Mouse (Mus musculus) midbrain, embryonic 15.5 days (tissue): Measurements from ENCODE around the gene Zc3h18. TPM values are rescaled to one million over a fixed set of nuclear protein-coding genes. Genes with fewer than 3 reads are reported as not detected.

ENCODE experiments used
- ATAC-seq: fragments of 200-750 bp; cut with Nextera tagmentation; replicated peaks from 2 replicates; pipeline ENCODE4 v1.8.0; 2017; ENCODE audit warnings: moderate TSS enrichment
- H3K27ac ChIP-seq: fragments of 300-500 bp; sonication (generic); 2 replicates; pipeline ENCODE4 v1.5.1; 2015; ENCODE audit warnings: mild to moderate bottlenecking, inconsistent platforms
- H3K27me3 ChIP-seq: fragments of 300-500 bp; sonication (generic); replicated peaks from 2 replicates; pipeline ENCODE4 v1.6.1; 2015; ENCODE audit warnings: inconsistent platforms
- H3K36me3 ChIP-seq: fragments of 300-500 bp; sonication (generic); replicated peaks from 2 replicates; pipeline ENCODE4 v1.6.1; 2015; ENCODE audit warnings: inconsistent platforms
- H3K4me1 ChIP-seq: fragments of 300-500 bp; sonication (generic); 2 replicates; pipeline ENCODE4 v1.6.1; 2015; ENCODE audit warnings: inconsistent platforms
- H3K4me2 ChIP-seq: fragments of 300-500 bp; sonication (generic); 2 replicates; pipeline ENCODE4 v1.6.1; 2015; ENCODE audit warnings: inconsistent platforms, mild to moderate bottlenecking, moderate library complexity
- H3K4me3 ChIP-seq: fragments of 300-500 bp; sonication (generic); 2 replicates; pipeline ENCODE4 v1.5.1; 2015; ENCODE audit warnings: mild to moderate bottlenecking, inconsistent platforms
- H3K9ac ChIP-seq: fragments of 300-500 bp; sonication (generic); 2 replicates; pipeline ENCODE4 v1.6.1; 2015; ENCODE audit warnings: mild to moderate bottlenecking, inconsistent platforms
- H3K9me3 ChIP-seq: fragments of 300-500 bp; sonication (generic); 2 replicates; pipeline ENCODE4 v1.6.1; 2016; ENCODE audit warnings: inconsistent platforms
- WGBS: fragments of 180-500 bp; shearing (Covaris S2); methylation state at CpG from one replicate; pipeline ENCODE4 v1.1.7; 2015; ENCODE audit warnings: mixed read lengths; 5-methylcytosine and 5-hydroxymethylcytosine counted together
- polyA plus RNA-seq: library from polyadenylated mRNA; unstranded; fragments of >200 nt; fragmentation: Nextera tagmentation; extraction: Ambion mirVana; gene quantifications from 2 replicates; pipeline ENCODE4 v1.2.1, GENCODE M21; 2015

Zc3h18 gene
- polyA plus RNA-seq, 1 experiment from 2014 or later: 38.9 TPM

DNA sequence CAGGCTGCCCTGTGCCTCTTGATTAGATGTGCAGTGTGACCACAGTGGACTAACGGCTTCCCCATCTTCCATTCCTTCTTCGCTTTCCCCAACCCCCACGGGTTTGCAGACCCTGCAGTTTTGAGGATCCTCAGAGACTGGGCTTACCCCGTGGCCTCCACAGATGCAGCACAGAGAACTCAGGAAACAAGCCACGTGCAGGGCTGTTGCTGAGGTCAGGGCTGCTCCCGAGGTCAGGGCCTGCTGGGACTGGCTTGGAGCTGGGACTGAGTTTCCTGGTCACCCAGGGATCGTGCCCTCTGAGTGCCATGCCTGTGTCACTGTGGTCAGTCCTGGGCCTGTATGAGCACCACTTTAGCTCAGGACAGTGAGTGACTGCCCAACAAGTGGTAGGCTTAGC is 88.6 kb downstream of the Zc3h18 start:
- H3K36me3 ChIP-seq: peaks cover 14% of the 10 kb centered on the region; the same call in 1 of the 2 replicates
- no peak for ATAC-seq
- no peaks in the 10 kb centered on the region for H3K9me3 ChIP-seq
- no peak overlapping the region for H3K4me2 ChIP-seq
- 84% methylated on average over 7 of the region's 7 CpGs for WGBS
- peaks cover 10% of the 10 kb centered on the region for H3K4me1 ChIP-seq
- H3K4me3 ChIP-seq: no peak overlapping the region
- no peak overlapping the region for H3K9ac ChIP-seq
- H3K27me3 ChIP-seq: peaks cover 24% of the 10 kb centered on the region
- no peak overlapping the region for H3K27ac ChIP-seq

Other genes starting within 250 kb of the Zc3h18 start
- gene Zfpm1, start 94.5 kb upstream of the Zc3h18 start, polyA plus RNA-seq: 1.5 and 1.8 TPM in 2 replicates
- gene Trhr2, start 15.9 kb upstream of the Zc3h18 start, polyA plus RNA-seq: not detected in 2 replicates
- gene Il17c, start 45.4 kb downstream of the Zc3h18 start, polyA plus RNA-seq: 0.26 TPM in 1 of 2 replicates, not detected in the other
- gene Cyba, start 56.3 kb downstream of the Zc3h18 start, polyA plus RNA-seq: 33.6 and 35.1 TPM in 2 replicates
- 62.3 and 68.3 TPM in 2 replicates for gene Mvd, start 66.8 kb downstream of the Zc3h18 start, polyA plus RNA-seq
- not detected in 2 replicates for gene Snai3, start 84.1 kb downstream of the Zc3h18 start, polyA plus RNA-seq
- gene Rnf166, start 99.5 kb downstream of the Zc3h18 start, polyA plus RNA-seq: 34.3 and 41.5 TPM in 2 replicates
- gene Ctu2, start 99.5 kb downstream of the Zc3h18 start, polyA plus RNA-seq: 80.0 and 80.4 TPM in 2 replicates
- gene Piezo1, start 174.7 kb downstream of the Zc3h18 start, polyA plus RNA-seq: 2.7 and 3.3 TPM in 2 replicates
- 7.0 and 8.2 TPM in 2 replicates for gene Cdt1, start 191.4 kb downstream of the Zc3h18 start, polyA plus RNA-seq
- 166 and 173 TPM in 2 replicates for gene Aprt, start 200.3 kb downstream of the Zc3h18 start, polyA plus RNA-seq
- gene Galns, start 234.9 kb downstream of the Zc3h18 start, polyA plus RNA-seq: 7.2 and 9.0 TPM in 2 replicates
- gene Trappc2l, start 235.0 kb downstream of the Zc3h18 start, polyA plus RNA-seq: 120 and 126 TPM in 2 replicates
- gene Pabpn1l, start 246.1 kb downstream of the Zc3h18 start, polyA plus RNA-seq: not detected in 2 replicates